Mouse (Mus musculus) intestine, embryonic 16.5 days (tissue): ENCODE results near the gene Mtg1. TPM values are rescaled to one million over a fixed set of nuclear protein-coding genes. Genes with fewer than 3 reads are reported as not detected.

ENCODE experiments used
- ATAC-seq: fragments of 200-750 bp; cut with Nextera tagmentation; 2 replicates; pipeline ENCODE4 v1.8.0; 2017; ENCODE audit warnings: moderate TSS enrichment, moderate library complexity
- H3K27ac ChIP-seq: fragments of 300-500 bp; sonication (generic); 2 replicates; pipeline ENCODE4 v1.5.1; 2014; ENCODE audit warnings: mild to moderate bottlenecking, low read length
- H3K27me3 ChIP-seq: fragments of 300-500 bp; sonication (generic); replicated peaks from 2 replicates; pipeline ENCODE4 v1.6.1; 2014; ENCODE audit warnings: low read length, control low read depth, mixed read lengths; ENCODE audit not compliant: control insufficient read depth, insufficient read depth
- H3K36me3 ChIP-seq: fragments of 300-500 bp; sonication (generic); 2 replicates; pipeline ENCODE4 v1.6.1; 2014; ENCODE audit warnings: low read length, control low read depth; ENCODE audit not compliant: control insufficient read depth, insufficient read depth
- H3K4me1 ChIP-seq: fragments of 300-500 bp; sonication (generic); 2 replicates; pipeline ENCODE4 v1.6.1; 2014; ENCODE audit warnings: low read length, control low read depth, mixed read lengths; ENCODE audit not compliant: control insufficient read depth, insufficient read depth
- H3K4me2 ChIP-seq: fragments of 300-500 bp; sonication (generic); 2 replicates; pipeline ENCODE4 v1.6.1; 2014; ENCODE audit warnings: low read depth, low read length, control low read depth
- H3K4me3 ChIP-seq: fragments of 300-500 bp; sonication (generic); 2 replicates; pipeline ENCODE4 v1.5.1; 2014; ENCODE audit warnings: mild to moderate bottlenecking, low read length
- H3K9ac ChIP-seq: fragments of 300-500 bp; sonication (generic); 2 replicates; pipeline ENCODE4 v1.6.1; 2014; ENCODE audit warnings: low read depth, low read length
- H3K9me3 ChIP-seq: fragments of 300-500 bp; sonication (generic); 2 replicates; pipeline ENCODE4 v1.6.1; 2016; ENCODE audit warnings: low read length, control low read depth; ENCODE audit not compliant: control insufficient read depth
- WGBS: fragments of 180-500 bp; shearing (Covaris S2); extraction: QIAGEN DNeasy Blood & Tissue Kit; methylation state at CpG from one replicate; pipeline ENCODE4 v1.1.7; 2014; 5-methylcytosine and 5-hydroxymethylcytosine counted together
- polyA plus RNA-seq: library from polyadenylated mRNA; unstranded; fragments of >200 nt; fragmentation: Nextera tagmentation; extraction: Ambion mirVana; gene quantifications from 2 replicates; pipeline ENCODE4 v1.2.1, GENCODE M21; 2015

Mtg1 gene
- polyA plus RNA-seq, 1 experiment from 2014 or later, result 31.1 TPM

GRCm38 (mm10) chr7:140170863-140171262 is 33.5 kb downstream of the Mtg1 start:
- Histone ChIP-seq H3K4me3 (no peak overlapping the region), H3K27me3 (no peaks in the 10 kb centered on the region)
- 96% methylated on average over 3 of the region's 3 CpGs for WGBS

GRCm38 (mm10) chr7:140172936-140173335 is 35.6 kb downstream of the Mtg1 start, which contains the start of gene Olfr523:
TSS of gene Olfr523 (plus strand) at chr7:140173217.
- Histone ChIP-seq H3K4me2 (no peak within 1 kb of the TSS), H3K9me3 (no peaks in the 10 kb centered on the region), H3K4me3 (no peak within 1 kb of the TSS), H3K27me3 (no peaks in the 10 kb centered on the region), H3K36me3 (no peaks in the 10 kb centered on the region), H3K4me1 (no peaks in the 10 kb centered on the region), H3K27ac (no peak within 1 kb of the TSS), H3K9ac (no peak within 1 kb of the TSS)
- 57% methylated on average over 1 of the region's 1 CpGs for WGBS
- ATAC-seq, result no peak

More at GRCm38 (mm10) chr7:140170863-140171262, 33.5 kb downstream of the Mtg1 start:
- Histone ChIP-seq H3K27ac (no peak overlapping the region), H3K4me2 (no peak overlapping the region), H3K9ac (no peak overlapping the region), H3K36me3 (no peaks in the 10 kb centered on the region), H3K9me3 (no peaks in the 10 kb centered on the region), H3K4me1 (no peaks in the 10 kb centered on the region)
- no peak for ATAC-seq

GRCm38 (mm10) chr7:140179176-140179575 is 41.8 kb downstream of the Mtg1 start:
- Histone ChIP-seq H3K4me3 (no peak overlapping the region), H3K27ac (no peak overlapping the region), H3K4me1 (no peaks in the 10 kb centered on the region), H3K4me2 (no peak overlapping the region), H3K9ac (no peak overlapping the region), H3K27me3 (no peaks in the 10 kb centered on the region), H3K9me3 (no peaks in the 10 kb centered on the region), H3K36me3 (no peaks in the 10 kb centered on the region)
- no peak for ATAC-seq
- 88% methylated on average over 2 of the region's 2 CpGs for WGBS

- no peak overlapping the region for H3K27ac ChIP-seq
- H3K9me3 ChIP-seq, result no peaks in the 10 kb centered on the region
- no peak overlapping the region for H3K4me2 ChIP-seq
- ATAC-seq, result no peak
- H3K9ac ChIP-seq, result no peak overlapping the region
- H3K36me3 ChIP-seq, result no peaks in the 10 kb centered on the region
- H3K4me1 ChIP-seq, result no peaks in the 10 kb centered on the region
- 75% methylated on average over 2 of the region's 2 CpGs for WGBS
- no peaks in the 10 kb centered on the region for H3K27me3 ChIP-seq
- H3K4me3 ChIP-seq, result no peak overlapping the region
Measured at GRCm38 (mm10) chr7:140180692-140181091, 43.3 kb downstream of the Mtg1 start.

- Histone ChIP-seq H3K4me3 (no peak overlapping the region), H3K9me3 (no peaks in the 10 kb centered on the region), H3K4me2 (no peak overlapping the region), H3K4me1 (no peaks in the 10 kb centered on the region), H3K27ac (no peak overlapping the region), H3K36me3 (no peaks in the 10 kb centered on the region), H3K27me3 (peaks cover 3% of the 10 kb centered on the region; the same call in 1 of the 2 replicates), H3K9ac (no peak overlapping the region)
- 74% methylated on average over 4 of the region's 4 CpGs for WGBS
- no peak for ATAC-seq
Measured at GRCm38 (mm10) chr7:140184206-140184605, 46.8 kb downstream of the Mtg1 start.

- no peaks in the 10 kb centered on the region for H3K4me1 ChIP-seq
- ATAC-seq, result no peak
- no peak overlapping the region for H3K4me3 ChIP-seq
- no peak overlapping the region for H3K4me2 ChIP-seq
- H3K36me3 ChIP-seq, result no peaks in the 10 kb centered on the region
- H3K27me3 ChIP-seq, result peaks cover 3% of the 10 kb centered on the region; the same call in 1 of the 2 replicates
- 63% methylated on average over 18 of the region's 18 CpGs for WGBS
- no peak overlapping the region for H3K27ac ChIP-seq
- no peaks in the 10 kb centered on the region for H3K9me3 ChIP-seq
- H3K9ac ChIP-seq, result no peak overlapping the region
Measured at GRCm38 (mm10) chr7:140186646-140187620, 49.6 kb downstream of the Mtg1 start.

GRCm38 (mm10) chr7:140187721-140188390 is 50.5 kb downstream of the Mtg1 start:
- H3K27me3 ChIP-seq, result peaks cover 3% of the 10 kb centered on the region; the same call in 1 of the 2 replicates
- H3K4me2 ChIP-seq, result no peak overlapping the region
- no peak overlapping the region for H3K27ac ChIP-seq
- no peak overlapping the region for H3K4me3 ChIP-seq
- WGBS, result 85% methylated on average over 7 of the region's 7 CpGs
- H3K36me3 ChIP-seq, result no peaks in the 10 kb centered on the region
- ATAC-seq, result no peak
- no peaks in the 10 kb centered on the region for H3K4me1 ChIP-seq
- no peak overlapping the region for H3K9ac ChIP-seq
- no peaks in the 10 kb centered on the region for H3K9me3 ChIP-seq

- no peaks in the 10 kb centered on the region for H3K9me3 ChIP-seq
- peaks cover 3% of the 10 kb centered on the region; the same call in 1 of the 2 replicates for H3K27me3 ChIP-seq
- no peaks in the 10 kb centered on the region for H3K4me1 ChIP-seq
- no peak overlapping the region for H3K27ac ChIP-seq
- 65% methylated on average over 4 of the region's 4 CpGs for WGBS
- no peak overlapping the region for H3K4me3 ChIP-seq
- no peak overlapping the region for H3K9ac ChIP-seq
- no peak for ATAC-seq
- no peak overlapping the region for H3K4me2 ChIP-seq
- no peaks in the 10 kb centered on the region for H3K36me3 ChIP-seq
Measured at GRCm38 (mm10) chr7:140188391-140189328, 51.3 kb downstream of the Mtg1 start.
